Mouse (Mus musculus) heart, adult 11 months (tissue): ENCODE data around the gene Dusp5.

Experiments
- DNase-seq: peaks from one replicate; pipeline ENCODE4 v3.0.0; 2022

The Dusp5 gene

DNA sequence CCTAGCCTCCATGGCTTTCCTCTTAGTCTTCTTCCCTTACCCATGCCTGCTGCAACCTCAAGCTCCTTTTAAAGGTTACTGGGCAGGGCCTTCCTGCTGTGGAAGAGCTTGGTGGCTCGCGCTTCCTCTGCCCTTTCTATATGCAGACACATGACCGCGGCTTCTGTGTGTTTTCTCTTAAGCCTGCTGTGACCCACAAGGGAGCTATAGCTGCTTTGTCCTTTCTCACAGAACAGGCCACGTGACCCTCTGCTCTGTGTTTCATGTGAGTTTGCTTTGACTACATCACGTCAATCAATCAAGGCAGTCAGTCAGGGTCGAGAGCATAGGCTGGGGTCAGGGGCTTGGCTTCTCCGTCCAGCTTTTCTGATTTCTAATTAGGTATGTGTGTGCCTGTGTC is 18.7 kb downstream of the Dusp5 start:
- DNase-seq, result no peak

DNA sequence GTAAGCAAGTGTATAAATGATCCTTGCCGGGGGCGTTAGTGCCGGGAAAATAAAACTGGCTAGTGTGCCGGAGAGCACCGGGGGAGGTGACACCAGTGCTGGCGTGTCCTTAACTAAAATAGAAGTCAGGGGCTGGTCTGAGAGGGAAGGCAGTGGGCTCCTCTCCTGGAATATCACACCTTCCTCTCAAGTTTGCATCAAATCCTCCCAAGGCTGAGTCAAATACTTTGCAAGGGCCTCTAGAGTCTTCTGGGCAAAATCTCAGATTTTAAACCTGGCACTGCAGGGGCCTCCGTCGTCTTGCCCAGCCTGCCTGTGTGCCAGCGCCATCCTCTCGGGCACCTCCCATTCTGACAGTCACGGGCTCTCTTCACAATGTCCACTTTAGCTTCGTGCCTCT is 22.1 kb downstream of the Dusp5 start:
- no peak for DNase-seq

DNA sequence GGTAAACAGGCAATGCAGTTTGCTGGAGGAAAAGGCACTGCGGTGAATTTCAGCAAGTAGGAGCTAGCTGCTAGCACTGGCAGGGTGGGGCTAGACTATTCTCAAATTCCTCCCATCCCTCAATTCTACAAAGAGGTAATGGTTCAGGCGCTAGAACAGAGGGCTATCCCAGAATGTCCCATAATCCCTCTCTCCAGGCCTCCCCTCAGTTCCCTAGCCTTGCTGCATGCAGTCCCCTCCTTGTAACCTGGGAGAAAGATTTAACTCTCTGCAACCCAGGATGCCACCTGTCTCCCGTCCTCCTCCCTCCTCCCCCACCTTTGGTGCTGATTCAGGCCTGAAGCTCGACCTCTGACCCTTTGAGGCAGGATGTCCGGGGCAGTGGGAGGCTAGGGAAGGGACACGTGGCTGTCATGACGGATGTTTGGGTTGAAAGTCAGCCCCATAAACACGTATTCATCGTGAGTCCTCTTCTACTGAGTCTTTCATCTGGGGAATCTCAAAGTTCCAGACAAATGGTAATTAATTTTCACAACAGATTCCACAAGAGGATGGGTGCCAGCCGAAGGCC is 23.4 kb downstream of the Dusp5 start:
- no peak for DNase-seq

DNA sequence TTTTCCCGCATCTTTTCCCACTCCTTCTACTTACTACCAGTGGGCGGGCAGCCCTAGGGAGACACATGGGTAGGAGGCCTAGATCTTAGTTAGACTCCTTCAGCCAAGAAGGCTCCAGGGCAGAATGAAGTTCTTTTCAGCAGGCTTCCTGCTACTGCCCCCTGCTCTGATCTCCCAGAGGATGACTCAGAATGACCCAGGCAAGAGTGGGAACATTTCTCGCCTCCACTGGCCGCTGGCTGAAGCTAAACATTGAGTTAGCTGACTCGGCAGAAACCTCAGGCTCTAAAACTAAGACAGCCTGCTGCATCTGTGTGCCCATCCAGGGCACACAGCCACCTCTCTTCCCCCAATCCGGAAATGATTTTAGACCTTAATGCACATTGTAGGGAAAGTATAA is 23.9 kb downstream of the Dusp5 start:
- no peak for DNase-seq

DNA sequence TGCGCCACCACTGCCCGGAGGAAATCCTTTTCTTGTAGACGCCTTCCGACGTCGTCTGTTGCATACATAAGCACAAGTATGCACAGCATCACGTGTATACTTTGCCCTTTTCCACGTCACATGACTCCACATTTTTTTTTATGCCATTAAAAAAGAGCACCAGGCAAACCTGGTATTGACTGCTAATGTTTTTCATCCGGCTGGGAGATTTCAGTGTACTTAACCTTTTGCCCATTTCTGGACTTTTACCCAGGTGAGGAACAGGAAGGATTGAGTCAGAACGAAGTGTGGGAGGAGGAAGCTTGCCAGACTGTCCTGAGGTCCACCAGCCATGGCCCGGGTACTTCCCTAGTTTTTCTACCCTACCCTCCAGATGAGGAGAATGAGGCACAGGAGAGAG is 25.5 kb downstream of the Dusp5 start:
- no peak for DNase-seq

DNA sequence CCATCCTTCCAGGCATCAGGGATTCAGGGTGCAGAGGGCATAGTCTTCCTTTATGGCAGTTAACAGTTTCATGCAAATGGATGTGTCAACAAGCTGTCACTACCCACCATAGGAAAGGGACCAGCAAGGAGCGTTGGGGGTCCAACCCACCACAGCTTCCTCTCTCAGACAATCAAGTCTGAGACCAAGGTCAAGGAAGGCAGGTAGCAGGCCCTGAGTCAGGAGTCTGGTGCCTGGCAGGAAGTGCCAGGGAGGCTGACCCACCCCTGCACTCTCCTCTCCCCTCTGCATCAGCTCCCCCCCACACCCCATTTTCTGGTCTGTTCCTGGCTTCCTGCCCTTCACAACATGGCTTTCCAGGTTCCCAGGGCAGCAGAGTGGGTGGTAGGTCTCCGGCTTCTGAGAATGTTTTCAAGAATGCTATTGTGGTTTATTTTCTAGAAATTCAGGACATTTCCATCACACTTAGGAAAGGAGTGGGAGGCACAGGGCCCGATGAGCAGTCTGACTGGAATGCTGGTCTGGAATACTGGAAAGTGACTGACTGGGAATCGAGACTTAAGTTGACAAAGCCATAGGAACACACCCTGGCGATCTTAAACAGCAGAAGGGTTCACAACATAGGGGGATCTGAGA is 26.2 kb downstream of the Dusp5 start:
- no peak for DNase-seq

DNA sequence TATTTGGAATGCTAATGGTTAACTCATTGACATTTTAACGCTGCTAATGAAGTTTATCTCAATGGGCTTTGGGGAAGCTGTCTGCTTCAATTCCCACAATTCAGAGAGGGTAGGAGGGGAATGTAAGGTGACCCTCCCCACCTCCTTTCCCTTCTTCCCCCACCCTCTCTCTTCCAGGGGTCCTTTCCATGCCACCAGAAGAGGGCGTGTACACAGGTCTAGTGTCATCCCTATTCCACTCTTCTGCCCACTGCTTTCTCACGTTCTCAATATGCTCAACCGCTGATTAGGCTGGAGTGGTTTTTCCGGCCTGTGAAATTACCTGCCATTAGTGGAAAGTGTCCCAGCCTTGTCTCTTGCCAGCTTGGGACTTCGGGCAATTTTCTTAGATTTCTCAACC is 27.9 kb downstream of the Dusp5 start:
- DNase-seq, result peak; percentile 71

DNA sequence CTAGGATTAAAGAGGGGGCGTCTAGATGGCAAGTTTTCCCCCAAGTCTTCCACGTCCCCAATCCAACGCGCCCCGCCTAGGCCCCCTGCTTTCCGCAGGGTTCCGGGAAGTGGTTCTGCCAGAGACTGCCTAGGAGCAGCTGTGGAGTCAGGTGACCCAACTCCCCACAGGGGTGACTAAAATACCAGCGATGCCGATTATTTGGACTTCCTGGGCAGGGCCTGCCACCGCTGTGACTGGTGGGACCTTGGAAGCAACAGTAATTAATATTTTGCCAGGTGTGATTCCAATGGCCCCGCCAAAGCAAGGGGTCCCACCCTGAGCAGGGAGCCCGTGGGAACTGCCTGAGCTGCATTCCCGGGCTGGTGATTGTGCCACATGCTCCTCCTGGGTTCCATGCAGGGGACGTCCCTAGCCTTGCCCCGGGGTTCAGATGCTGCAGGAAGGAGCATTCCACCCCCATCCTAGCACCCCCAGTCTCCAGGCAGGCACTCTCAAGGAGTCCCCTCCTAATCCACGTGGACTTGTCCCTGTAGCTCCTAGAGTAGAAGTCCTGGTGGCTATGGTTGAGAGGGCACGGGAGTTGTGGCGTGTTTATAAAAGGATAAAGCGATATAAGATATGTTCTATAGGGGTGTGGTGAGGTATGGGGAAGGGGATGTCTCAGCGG is 28.5 kb downstream of the Dusp5 start:
- DNase-seq, result peak; percentile 92

DNA sequence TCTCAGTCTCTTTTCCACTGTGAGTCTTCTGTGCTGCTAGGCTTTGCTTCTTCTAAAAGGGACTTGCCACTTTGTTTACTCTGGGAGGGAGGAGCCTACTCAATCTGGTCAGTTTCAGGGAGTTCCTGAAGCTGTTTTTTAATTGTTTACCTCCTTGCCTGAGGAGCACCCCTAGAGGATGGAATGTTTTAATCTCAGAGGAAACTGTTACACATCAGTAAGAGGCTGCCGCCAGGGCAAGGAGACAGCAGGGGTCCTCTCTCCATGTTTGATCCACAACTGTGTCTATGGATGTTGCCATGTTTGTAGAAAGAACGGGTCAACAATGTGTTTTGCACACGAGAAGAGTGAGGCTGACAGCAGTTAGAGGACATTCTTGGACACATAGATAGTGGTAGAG is 31.5 kb downstream of the Dusp5 start:
- DNase-seq, result peak; percentile 70

DNA sequence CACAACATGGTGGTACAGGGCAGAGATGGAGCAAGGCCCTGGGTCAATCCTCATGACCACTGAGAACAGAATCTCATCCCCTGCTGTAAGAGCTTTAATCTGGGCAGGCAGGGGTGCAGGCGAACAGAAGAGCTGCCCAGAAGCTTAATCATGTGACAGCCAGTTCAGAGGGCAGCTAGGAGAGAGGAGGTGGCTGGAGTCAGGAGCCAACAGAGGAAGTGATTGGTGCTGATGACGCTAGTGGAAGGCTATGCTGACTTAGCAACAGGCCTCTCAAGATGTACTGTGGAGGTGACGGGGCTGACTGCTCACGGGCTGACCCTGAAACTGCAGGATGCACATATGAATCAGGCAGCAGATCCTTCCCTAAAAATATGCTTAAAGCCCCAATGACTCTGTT is 35.3 kb downstream of the Dusp5 start:
- peak; percentile 78 for DNase-seq

DNA sequence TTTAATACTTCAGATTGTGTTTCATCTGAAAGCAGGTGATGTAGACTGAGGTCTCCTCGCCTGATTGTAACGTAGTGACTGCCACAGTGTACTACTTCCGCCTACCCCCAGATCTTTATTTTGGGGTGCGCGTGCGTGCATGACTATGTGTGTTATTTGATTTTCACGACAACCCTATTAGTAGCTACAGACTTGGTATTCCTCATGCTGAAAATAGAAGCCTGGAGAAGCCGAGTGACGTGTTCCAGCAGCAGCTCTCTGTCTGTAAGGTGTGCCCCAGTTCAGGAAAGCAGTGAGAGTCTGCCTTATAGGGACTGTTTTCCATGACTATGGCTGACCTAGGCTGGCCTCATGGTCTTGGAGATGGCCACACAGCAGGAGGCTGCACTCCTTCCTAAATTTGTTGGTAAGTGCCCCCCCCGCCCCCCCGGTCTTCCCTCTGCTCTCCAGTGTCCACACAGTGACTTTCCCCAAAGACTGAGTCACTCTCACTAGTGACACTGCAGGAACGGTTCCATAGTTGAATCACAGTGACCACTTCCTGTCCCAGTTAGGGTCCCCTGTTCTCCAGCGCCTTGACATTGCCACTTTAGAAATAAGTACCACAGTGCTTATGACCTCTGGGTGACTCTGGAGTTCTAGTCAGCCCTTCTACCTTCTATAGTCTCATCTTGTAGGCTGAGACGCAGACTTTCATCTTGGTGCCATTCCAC is 36.8 kb downstream of the Dusp5 start:
- peak; percentile 75 for DNase-seq

DNA sequence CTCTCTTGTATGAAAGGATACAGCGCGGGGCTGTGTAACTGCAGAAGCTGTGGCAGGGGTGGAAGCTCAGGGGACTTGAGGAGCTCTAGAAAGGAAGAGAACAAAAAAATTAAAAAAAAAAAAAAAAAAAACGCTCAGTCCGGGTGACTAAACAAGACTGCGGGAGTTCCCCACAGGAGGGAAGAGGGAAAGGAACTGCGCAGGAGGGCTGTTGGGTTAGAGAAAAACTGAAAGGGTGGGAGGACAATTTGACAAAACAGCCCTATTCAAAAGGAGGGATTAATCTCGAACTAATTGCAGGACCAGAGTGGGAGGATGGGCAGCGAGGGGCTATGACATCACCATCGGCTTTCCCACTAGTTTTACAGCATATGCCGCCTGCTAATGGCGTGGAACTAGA is 39.0 kb downstream of the Dusp5 start:
- DNase-seq, result peak; percentile 65

DNA sequence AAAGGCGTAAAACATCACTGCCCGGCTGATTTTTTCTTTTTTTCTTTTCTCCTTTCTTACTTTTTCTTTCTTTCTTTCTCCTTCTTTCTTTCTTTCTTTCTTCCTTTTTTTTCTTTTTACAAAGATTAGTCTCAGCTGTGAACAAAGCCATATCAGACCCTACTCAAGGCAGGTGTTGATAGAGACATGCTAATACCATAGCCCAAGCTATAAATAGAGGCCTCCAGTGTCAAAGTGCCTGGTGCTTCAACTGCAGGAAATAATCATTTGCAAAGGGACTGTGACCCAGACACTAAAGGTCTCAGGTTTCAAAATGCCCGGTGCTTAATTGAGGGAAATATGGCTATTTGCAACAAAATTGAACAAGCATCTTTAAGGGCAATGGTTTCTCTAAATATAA is 39.6 kb downstream of the Dusp5 start:
- DNase-seq, result peak; percentile 41

DNA sequence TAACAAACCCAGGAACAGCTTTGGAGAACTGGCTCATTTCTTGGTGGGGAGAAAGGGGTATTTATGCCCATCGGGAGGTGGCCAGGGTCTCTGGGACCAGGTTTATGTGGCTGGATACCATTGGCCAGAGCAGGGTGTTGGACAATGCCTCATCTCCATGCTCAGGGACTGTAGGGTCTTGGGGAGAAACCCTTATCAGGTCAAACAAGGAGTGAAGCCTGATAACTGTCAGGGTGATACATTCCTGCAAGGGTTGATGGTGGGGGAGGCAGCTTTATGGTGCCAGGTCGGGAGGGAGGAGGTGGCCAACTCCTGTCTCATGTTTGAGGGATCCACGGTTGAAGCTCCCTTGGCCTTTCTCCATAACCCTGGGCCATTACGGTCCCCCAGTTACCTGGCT is 42.1 kb downstream of the Dusp5 start:
- peak; percentile 85 for DNase-seq

DNA sequence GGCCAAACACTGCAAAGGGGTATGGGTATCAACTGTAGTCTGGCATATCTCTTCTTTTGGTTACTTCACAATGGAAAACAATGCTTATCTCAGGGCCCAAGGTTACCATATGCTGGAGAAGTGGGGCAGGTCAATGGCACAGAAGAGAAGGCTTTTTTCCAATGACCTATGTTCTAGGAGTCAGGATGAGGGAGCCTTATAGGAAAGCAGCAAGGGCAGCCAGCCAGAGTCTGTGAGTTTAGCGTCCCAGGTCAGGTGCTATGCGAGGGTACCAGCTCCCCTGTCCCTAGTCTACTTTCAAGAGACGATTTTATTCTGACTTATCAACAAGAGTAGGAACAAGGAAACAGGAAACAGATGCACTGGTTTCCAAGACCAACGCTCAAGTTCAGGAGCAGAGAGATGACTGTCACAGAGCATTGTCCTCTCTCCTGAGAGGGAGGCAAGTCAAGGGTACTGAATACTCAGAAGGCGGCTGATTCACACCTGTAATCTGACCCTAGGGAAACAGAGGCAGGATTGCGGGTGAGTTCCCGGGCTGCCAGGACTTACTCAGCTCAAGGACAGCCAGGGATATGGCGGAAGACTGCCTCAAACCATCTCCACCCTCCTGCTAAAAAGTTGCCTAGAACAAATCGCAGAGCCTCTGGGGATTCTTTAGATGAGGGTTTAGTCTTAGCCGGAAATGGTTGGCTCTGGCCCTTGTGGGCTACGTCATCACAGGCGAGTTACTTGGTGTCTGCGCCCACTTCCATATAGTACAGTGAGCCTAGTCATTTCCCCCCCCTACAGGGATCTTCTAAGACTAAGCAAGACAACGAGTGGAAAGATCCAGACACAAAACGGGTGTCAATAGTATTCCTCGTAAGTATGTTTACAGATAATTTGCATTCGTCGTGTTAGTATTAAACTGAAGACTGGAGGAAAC is 42.9 kb downstream of the Dusp5 start:
- peak; percentile 68 for DNase-seq

DNA sequence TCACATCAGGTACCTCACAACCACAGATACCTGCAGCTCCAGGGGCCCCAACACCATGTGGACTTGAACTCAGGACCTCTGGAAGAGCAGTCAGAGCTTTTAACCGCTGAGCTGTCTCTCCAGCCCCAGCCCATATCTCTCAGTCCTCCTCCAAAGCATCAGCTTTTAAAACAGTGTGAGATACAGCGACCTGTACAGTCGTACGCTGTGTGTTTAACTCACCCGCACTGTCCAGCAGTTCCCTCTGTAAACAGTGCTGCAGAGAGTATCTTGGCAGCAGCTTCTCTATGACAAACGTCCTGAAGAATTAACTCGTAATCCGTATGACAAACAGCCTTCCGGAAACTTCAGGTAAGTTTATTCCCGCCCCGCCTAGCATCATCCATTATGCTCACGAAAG is 43.7 kb downstream of the Dusp5 start:
- peak; percentile 53 for DNase-seq

DNA sequence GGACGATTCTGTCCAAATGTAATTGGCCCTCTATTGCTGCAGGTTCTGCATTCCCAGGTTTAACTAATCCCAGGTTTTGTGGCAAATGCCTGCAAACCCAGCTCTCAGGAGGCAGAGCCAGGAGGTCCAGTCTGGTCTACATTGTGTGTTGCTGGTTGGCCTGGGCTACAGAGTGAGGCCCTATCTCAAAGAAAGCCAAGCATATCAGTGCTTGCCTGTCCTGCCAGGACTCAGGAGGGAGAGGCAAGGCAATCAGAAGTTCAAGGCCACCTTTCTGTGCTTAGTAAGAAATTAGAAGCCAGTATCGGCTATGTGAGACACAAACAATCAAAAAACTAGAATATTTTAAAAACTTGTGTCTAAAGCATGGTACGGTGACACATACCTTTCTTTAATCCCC is 44.2 kb downstream of the Dusp5 start:
- DNase-seq, result peak; percentile 83

DNA sequence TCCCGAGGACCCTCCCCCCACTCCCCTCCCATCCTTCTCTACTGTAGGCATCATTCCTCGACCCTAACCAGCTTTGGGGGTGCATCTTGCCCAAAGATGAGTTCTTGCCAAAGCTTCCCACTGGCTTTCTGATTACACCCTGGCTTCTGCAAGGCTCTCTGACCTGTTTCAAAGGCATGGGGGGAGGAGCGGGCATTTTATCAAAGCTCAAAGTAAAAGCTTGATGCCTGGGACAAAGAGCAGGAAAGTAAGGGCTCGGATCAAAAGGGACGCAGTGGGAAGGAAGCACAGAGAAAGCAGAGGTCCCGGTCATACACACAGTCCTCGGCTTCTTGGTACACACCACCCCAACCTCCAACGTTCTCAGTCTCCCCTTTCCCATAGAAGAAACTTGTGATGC is 45.2 kb downstream of the Dusp5 start:
- DNase-seq, result peak; percentile 75

DNA sequence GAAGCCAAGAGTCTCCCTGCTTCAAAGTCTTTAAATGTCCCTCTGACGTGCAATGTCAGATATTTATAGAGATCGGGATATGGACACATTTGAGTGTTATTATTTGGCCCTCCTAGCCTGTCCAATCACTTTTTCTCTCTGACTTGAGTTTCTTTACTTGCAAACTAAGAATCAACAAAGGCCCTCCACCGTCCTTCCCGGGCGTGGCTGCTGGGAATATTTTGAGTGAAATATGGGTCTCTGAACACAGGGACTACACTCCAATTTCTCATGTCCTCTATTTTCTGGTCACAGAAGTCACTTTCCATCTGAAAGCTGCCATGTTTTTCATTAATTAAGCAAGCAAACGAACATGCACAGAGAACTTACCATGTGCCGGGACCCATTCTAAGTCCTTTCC is 45.6 kb downstream of the Dusp5 start:
- DNase-seq, result peak; percentile 72

DNA sequence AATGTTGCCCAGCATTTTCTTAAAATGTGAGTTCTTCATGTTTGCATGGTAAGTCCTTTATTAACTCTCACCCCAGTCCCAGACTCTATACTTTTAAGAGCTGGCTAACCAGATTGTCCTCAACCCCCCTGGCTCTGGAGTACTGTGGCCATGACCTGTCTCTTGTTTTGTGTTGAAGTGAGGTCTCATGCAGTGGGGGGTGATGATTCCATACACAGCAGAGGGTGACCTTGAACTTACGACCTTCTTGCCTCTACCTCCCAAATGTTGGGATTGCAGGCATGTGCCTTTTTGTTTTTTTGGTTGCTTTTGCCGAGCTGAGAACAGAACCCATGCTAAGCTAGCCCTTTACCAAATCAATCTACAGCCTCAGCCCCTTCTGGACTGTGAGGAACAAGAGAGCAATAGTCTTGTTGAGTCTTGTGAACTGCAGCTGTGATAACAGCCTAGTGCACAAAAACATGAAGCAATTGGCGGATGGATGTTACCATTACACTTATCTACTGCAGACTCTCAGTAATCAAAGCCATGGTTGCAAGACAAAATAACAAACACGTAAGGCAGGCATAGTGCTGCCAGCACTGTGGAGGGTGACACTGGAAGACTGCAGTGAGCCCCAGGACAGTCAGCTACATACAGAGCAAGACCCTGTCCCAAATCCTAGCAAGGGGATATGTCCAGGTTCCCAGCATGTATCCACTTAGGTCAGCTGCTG is 46.5 kb downstream of the Dusp5 start:
- peak; percentile 80 for DNase-seq

DNA sequence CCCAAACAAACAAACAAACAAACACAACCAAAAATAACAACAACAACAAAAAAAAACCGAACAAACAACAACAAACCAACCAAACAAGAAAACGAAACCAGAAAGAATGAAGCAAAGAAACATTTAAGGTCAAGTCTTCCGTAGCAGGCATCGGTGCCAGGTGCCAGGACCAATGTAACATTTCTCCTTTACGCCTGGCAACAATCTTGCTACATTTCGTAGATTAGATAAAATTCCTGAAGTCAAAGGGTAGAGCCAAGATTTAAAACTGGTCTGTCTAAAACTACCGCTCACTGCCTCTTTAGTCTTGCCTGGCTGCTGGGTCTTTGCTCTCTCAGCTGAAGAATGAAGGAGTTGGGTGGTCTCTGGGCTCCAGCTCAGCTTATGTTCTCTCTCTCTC is 47.2 kb downstream of the Dusp5 start:
- no peak for DNase-seq
